Mouse (Mus musculus): ENCODE results near the gene Thsd7b. TPM values are rescaled to one million over a fixed set of nuclear protein-coding genes. Genes with fewer than 3 reads are reported as not detected.

Thsd7b gene
- 0.30 and 0.54 TPM in 2 replicates for polyA plus RNA-seq (2012; rRNA removed)

- DNase-seq (ENCODE audit: low read depth): no peak
Measured at GRCm38 (mm10) chr1:129272982-129273937, at the start of gene Thsd7b. Thsd7b (plus strand) TSS chr1:129273302.

GRCm38 (mm10) chr1:129244292-129244691, 28.8 kb upstream of the Thsd7b start:
- no peak for DNase-seq (ENCODE audit: low read depth)

GRCm38 (mm10) chr1:129250704-129251443, 22.2 kb upstream of the Thsd7b start:
- no peak for DNase-seq (ENCODE audit: low read depth)

GRCm38 (mm10) chr1:129266684-129267083, 6.4 kb upstream of the Thsd7b start:
- no peak for DNase-seq (ENCODE audit: low read depth)

- no peak for DNase-seq (ENCODE audit: low read depth)
Measured at GRCm38 (mm10) chr1:129304173-129304572, 31.1 kb downstream of the Thsd7b start.

- DNase-seq (ENCODE audit: low read depth): no peak
Measured at GRCm38 (mm10) chr1:129324388-129324787, 51.3 kb downstream of the Thsd7b start.

GRCm38 (mm10) chr1:129324798-129325197, 51.7 kb downstream of the Thsd7b start:
- no peak for DNase-seq (ENCODE audit: low read depth)

GRCm38 (mm10) chr1:129356631-129357030, 83.5 kb downstream of the Thsd7b start:
- no peak for DNase-seq (ENCODE audit: low read depth)

- no peak for DNase-seq (ENCODE audit: low read depth)
Measured at GRCm38 (mm10) chr1:129357378-129357777, 84.3 kb downstream of the Thsd7b start.

GRCm38 (mm10) chr1:129363368-129363767, 90.3 kb downstream of the Thsd7b start:
- no peak for DNase-seq (ENCODE audit: low read depth)

GRCm38 (mm10) chr1:129364828-129365227, 91.7 kb downstream of the Thsd7b start:
- no peak for DNase-seq (ENCODE audit: low read depth)

GRCm38 (mm10) chr1:129365590-129365989, 92.5 kb downstream of the Thsd7b start:
- no peak for DNase-seq (ENCODE audit: low read depth)

GRCm38 (mm10) chr1:129386479-129386878, 113.4 kb downstream of the Thsd7b start:
- no peak for DNase-seq (ENCODE audit: low read depth)

- no peak for DNase-seq (ENCODE audit: low read depth)
Measured at GRCm38 (mm10) chr1:129411584-129411983, 138.5 kb downstream of the Thsd7b start.

GRCm38 (mm10) chr1:129421581-129421980, 148.5 kb downstream of the Thsd7b start:
- no peak for DNase-seq (ENCODE audit: low read depth)

- no peak for DNase-seq (ENCODE audit: low read depth)
Measured at GRCm38 (mm10) chr1:129464414-129464813, 191.3 kb downstream of the Thsd7b start.

GRCm38 (mm10) chr1:129473504-129473903, 200.4 kb downstream of the Thsd7b start:
- DNase-seq (ENCODE audit: low read depth): no peak

GRCm38 (mm10) chr1:129484266-129485031, 211.3 kb downstream of the Thsd7b start:
- DNase-seq (ENCODE audit: low read depth): no peak

- no peak for DNase-seq (ENCODE audit: low read depth)
Measured at GRCm38 (mm10) chr1:129491136-129491535, 218.0 kb downstream of the Thsd7b start.

- DNase-seq (ENCODE audit: low read depth): no peak
Measured at GRCm38 (mm10) chr1:129493929-129494328, 220.8 kb downstream of the Thsd7b start.

GRCm38 (mm10) chr1:129501707-129502106, 228.6 kb downstream of the Thsd7b start:
- DNase-seq (ENCODE audit: low read depth): no peak

- no peak for DNase-seq (ENCODE audit: low read depth)
Measured at GRCm38 (mm10) chr1:129516379-129516778, 243.3 kb downstream of the Thsd7b start.

All from gonadal fat pad, adult 2 months (tissue).